Mouse (Mus musculus) kidney, postnatal 0 days (tissue): Measurements from ENCODE around the gene Slco4a1. TPM values are rescaled to one million over a fixed set of nuclear protein-coding genes. Genes with fewer than 3 reads are reported as not detected.

ENCODE experiments used
- ATAC-seq: fragments of 200-750 bp; cut with Nextera tagmentation; replicated peaks from 2 replicates; pipeline ENCODE4 v1.8.0; 2017; ENCODE audit warnings: low read depth, moderate number of reproducible peaks, moderate TSS enrichment, moderate library complexity; ENCODE audit not compliant: low FRiP score
- DNase-seq: peaks from one replicate; pipeline ENCODE4 v3.0.0-alpha.2; 2016; ENCODE audit warnings: low spot score
- H3K27ac ChIP-seq: fragments of 300-500 bp; sonication (generic); 2 replicates; pipeline ENCODE4 v1.5.1; 2014; ENCODE audit warnings: mild to moderate bottlenecking
- H3K27me3 ChIP-seq: fragments of 300-500 bp; sonication (generic); 2 replicates; pipeline ENCODE4 v1.6.1; 2014; ENCODE audit warnings: low read length, mixed read lengths; ENCODE audit not compliant: insufficient read depth
- H3K36me3 ChIP-seq: fragments of 300-500 bp; sonication (generic); 2 replicates; pipeline ENCODE4 v1.6.1; 2014; ENCODE audit warnings: low read length, mixed read lengths; ENCODE audit not compliant: insufficient read depth
- H3K4me1 ChIP-seq: fragments of 300-500 bp; sonication (generic); replicated peaks from 2 replicates; pipeline ENCODE4 v1.6.1; 2014; ENCODE audit warnings: antibody characterized with exemption, low read length, mixed read lengths; ENCODE audit not compliant: insufficient read depth
- H3K4me2 ChIP-seq: fragments of 300-500 bp; sonication (generic); 2 replicates; pipeline ENCODE4 v1.6.1; 2014; ENCODE audit warnings: mild to moderate bottlenecking, low read length, moderate library complexity, mixed read lengths
- H3K4me3 ChIP-seq: fragments of 300-500 bp; sonication (generic); replicated peaks from 2 replicates; pipeline ENCODE4 v1.5.1; 2014; ENCODE audit warnings: low read depth, low read length
- H3K9ac ChIP-seq: fragments of 300-500 bp; sonication (generic); 2 replicates; pipeline ENCODE4 v1.6.1; 2014; ENCODE audit warnings: low read depth, low read length
- H3K9me3 ChIP-seq: fragments of 300-500 bp; sonication (generic); replicated peaks from 2 replicates; pipeline ENCODE4 v1.6.1; 2016; ENCODE audit warnings: low read length, inconsistent platforms, mixed read lengths
- CTCF ChIP-seq: IDR thresholded peaks from 2 replicates; pipeline ENCODE4 v1.5.1; 2016; ENCODE audit warnings: antibody characterized with exemption, low read depth, mild to moderate bottlenecking, moderate library complexity
- whole genome bisulfite sequencing: fragments of 180-500 bp; shearing (Covaris S2); extraction: QIAGEN DNeasy Blood & Tissue Kit; methylation state at CpG from one replicate; pipeline ENCODE4 v1.1.7; 2014; 5-methylcytosine and 5-hydroxymethylcytosine counted together
- polyA plus RNA-seq: library from polyadenylated mRNA; unstranded; fragments of >200 nt; fragmentation: Nextera tagmentation; extraction: Ambion mirVana; gene quantifications from 2 replicates; pipeline ENCODE4 v1.2.1, GENCODE M21; 2015

The Slco4a1 gene
- 11.9 and 12.7 TPM in 2 replicates for polyA plus RNA-seq

GRCm38 (mm10) chr2:180455723-180456698, at the start of gene Slco4a1:
Gene Slco4a1 (plus strand): TSS chr2:180456245.
- Histone ChIP-seq H3K36me3 (no peaks in the 10 kb centered on the region), H3K4me2 (peak within 1 kb of the TSS; percentile 91), H3K9ac (peak within 1 kb of the TSS; percentile 43; the same call in 1 of the 2 replicates), H3K4me1 (peaks cover 11% of the 10 kb centered on the region; the same call in 1 of the 2 replicates), H3K4me3 (peak within 1 kb of the TSS; percentile 42), H3K27ac (peak within 1 kb of the TSS; percentile 26), H3K27me3 (peaks cover 13% of the 10 kb centered on the region; the same call in 1 of the 2 replicates), H3K9me3 (no peaks in the 10 kb centered on the region)
- WGBS = 2% methylated on average over 65 of the region's 65 CpGs
- ATAC-seq = peak; percentile 94
- DNase-seq = peak; percentile 75
- no peak for TF ChIP-seq CTCF

GRCm38 (mm10) chr2:180408410-180408809, 47.6 kb upstream of the Slco4a1 start:
- H3K4me1 ChIP-seq = no peaks in the 10 kb centered on the region
- no peak overlapping the region for H3K4me3 ChIP-seq
- no peaks in the 10 kb centered on the region for H3K27me3 ChIP-seq
- peak; percentile 6; the same call in 1 of the 2 replicates for TF ChIP-seq CTCF
- no peaks in the 10 kb centered on the region for H3K36me3 ChIP-seq
- H3K9ac ChIP-seq = no peak overlapping the region
- DNase-seq (no peak), ATAC-seq (no peak)
- no peak overlapping the region for H3K27ac ChIP-seq
- H3K9me3 ChIP-seq = no peaks in the 10 kb centered on the region
- WGBS = 20% methylated on average over 2 of the region's 2 CpGs
- H3K4me2 ChIP-seq = no peak overlapping the region

DNA sequence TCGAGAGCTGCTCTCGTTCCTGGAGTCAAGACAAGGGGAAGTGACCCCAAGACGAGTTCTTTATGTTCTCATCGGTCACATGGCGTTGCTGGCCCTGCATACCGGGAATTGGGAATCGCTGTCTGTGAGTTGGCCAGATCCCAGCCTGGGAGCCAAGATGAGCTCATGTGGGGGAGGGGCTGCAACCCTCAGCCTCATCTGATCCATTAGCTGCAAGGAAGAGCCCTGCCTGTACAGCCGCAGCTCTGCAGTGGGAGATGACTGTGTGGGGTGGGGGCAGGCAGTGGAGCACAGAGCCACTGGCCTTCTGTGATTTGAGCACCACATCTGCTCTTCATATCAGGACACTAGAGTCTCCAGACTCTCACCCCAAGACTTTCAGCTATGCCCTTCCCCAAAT, 45.6 kb upstream of the Slco4a1 start:
- Histone ChIP-seq H3K36me3 (no peaks in the 10 kb centered on the region), H3K9ac (no peak overlapping the region), H3K27ac (no peak overlapping the region), H3K4me2 (no peak overlapping the region), H3K27me3 (no peaks in the 10 kb centered on the region), H3K4me3 (no peak overlapping the region), H3K4me1 (no peaks in the 10 kb centered on the region), H3K9me3 (no peaks in the 10 kb centered on the region)
- no peak for DNase-seq
- WGBS = 65% methylated on average over 8 of the region's 8 CpGs
- no peak for TF ChIP-seq CTCF
- no peak for ATAC-seq

DNA sequence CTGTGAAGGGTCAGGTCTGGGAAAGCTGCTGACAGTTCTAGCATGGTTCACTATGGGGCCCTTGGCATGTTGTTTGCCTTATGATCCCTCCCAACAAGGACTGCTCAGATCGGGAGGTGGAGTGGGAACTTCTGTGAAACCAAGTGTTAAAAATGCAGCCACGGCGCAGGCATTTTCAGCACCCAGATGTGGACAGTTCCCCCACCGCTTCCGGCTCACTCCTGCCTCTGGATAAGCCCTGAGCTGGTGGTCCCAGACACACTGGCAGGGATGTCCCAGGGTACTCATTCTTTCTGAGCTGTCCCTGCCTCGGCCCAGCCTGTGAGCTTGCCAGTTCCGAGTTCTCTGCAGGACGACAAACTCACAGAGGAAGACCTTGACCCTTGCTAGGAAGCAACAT, 45.0 kb upstream of the Slco4a1 start:
- no peak for TF ChIP-seq CTCF
- no peak overlapping the region for H3K27ac ChIP-seq
- no peaks in the 10 kb centered on the region for H3K27me3 ChIP-seq
- no peaks in the 10 kb centered on the region for H3K9me3 ChIP-seq
- H3K4me1 ChIP-seq = no peaks in the 10 kb centered on the region
- no peak overlapping the region for H3K9ac ChIP-seq
- DNase-seq = peak; percentile 46
- ATAC-seq = no peak
- no peaks in the 10 kb centered on the region for H3K36me3 ChIP-seq
- H3K4me2 ChIP-seq = no peak overlapping the region
- H3K4me3 ChIP-seq = no peak overlapping the region
- WGBS = 12% methylated on average over 8 of the region's 8 CpGs

DNA sequence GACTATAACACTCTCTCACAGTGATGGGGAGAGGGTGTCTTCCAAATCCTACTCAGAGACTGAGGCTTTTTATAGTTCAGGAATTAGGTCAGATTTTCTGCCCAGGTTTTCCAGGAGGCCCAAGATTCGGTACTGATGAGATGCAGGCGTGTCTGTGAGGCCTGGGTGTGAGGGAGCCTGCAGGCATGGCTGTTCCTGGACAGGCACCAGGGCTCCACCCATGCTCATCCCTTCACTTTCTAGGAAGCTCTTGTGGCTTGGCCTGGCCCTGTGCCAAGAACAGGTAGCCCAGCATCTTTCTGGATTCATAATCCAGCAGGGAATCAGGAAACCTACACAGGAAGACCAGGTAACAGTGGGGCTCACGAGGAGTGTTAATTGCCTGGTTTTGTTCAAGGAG, 40.4 kb upstream of the Slco4a1 start:
- no peaks in the 10 kb centered on the region for H3K27me3 ChIP-seq
- TF ChIP-seq CTCF = no peak
- 66% methylated on average over 3 of the region's 3 CpGs for WGBS
- no peaks in the 10 kb centered on the region for H3K4me1 ChIP-seq
- no peak overlapping the region for H3K4me3 ChIP-seq
- no peaks in the 10 kb centered on the region for H3K9me3 ChIP-seq
- no peak overlapping the region for H3K27ac ChIP-seq
- DNase-seq (no peak), ATAC-seq (no peak)
- no peak overlapping the region for H3K4me2 ChIP-seq
- no peaks in the 10 kb centered on the region for H3K36me3 ChIP-seq
- no peak overlapping the region for H3K9ac ChIP-seq

DNA sequence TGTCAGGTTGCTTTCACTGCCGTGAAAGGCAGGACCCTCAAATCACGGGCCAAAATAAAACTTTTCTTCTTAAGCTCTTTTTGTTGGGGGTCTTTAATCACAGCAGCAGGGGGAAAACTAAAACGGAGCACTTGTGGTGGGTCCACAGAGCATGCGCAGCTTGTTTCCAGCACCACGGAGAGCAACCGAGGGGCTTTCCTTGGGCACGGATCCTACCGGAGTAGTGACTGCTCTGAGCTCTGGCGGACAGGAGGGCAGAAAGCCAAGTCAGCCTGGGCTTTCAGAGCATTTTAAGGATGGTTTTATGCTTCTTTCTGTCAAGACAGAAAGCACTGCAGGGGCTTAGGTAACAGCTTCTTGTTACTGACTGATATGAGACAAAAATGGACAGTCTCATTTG, 38.3 kb upstream of the Slco4a1 start:
- 18% methylated on average over 9 of the region's 9 CpGs for whole genome bisulfite sequencing
- Histone ChIP-seq H3K4me3 (no peak overlapping the region), H3K4me1 (no peaks in the 10 kb centered on the region), H3K36me3 (no peaks in the 10 kb centered on the region), H3K27ac (no peak overlapping the region), H3K9me3 (no peaks in the 10 kb centered on the region), H3K4me2 (no peak overlapping the region), H3K27me3 (no peaks in the 10 kb centered on the region), H3K9ac (no peak overlapping the region)
- DNase-seq (peak; percentile 70), ATAC-seq (no peak)
- no peak for TF ChIP-seq CTCF
